Mouse (Mus musculus) ES-E14 (cell line): ENCODE results near the gene Lgmn.
A peak's percentile ranks its signal among the peaks of the same experiment; 100 is the strongest.

Experiments used
- CHD2 ChIP-seq: IDR thresholded peaks from 2 replicates; pipeline ENCODE4 v1.6.1; 2014; ENCODE audit warnings: mild to moderate bottlenecking, low read depth, low read length, inconsistent platforms
- MAFK ChIP-seq: IDR thresholded peaks from 2 replicates; pipeline ENCODE4 v1.6.1; 2014; ENCODE audit warnings: mild to moderate bottlenecking, low read depth, low read length, inconsistent platforms; ENCODE audit not compliant: insufficient read depth
- ZNF384 ChIP-seq: IDR thresholded peaks from 2 replicates; pipeline ENCODE4 v1.6.1; 2012; ENCODE audit warnings: low read depth, low read length, inconsistent platforms

GRCm38 (mm10) chr12:102439632-102440023 is at the start of gene Lgmn:
- TF ChIP-seq CHD2 (peak; percentile 72; the same call in 1 of the 2 replicates), MAFK (no peak), ZNF384 (no peak)
